Mouse (Mus musculus) layer of hippocampus, adult 9-11 months (tissue): ENCODE results near the gene Mmp14.

Source experiments
- DNase-seq: peaks from one replicate; pipeline ENCODE4 v3.0.0; 2022

The Mmp14 gene

GRCm38 (mm10) chr14:54477172-54477909, 45.9 kb downstream of the Mmp14 start:
- DNase-seq, result no peak

GRCm38 (mm10) chr14:54479451-54479920, 48.1 kb downstream of the Mmp14 start:
- no peak for DNase-seq

- DNase-seq, result no peak
Observed at GRCm38 (mm10) chr14:54480673-54481072, 49.3 kb downstream of the Mmp14 start.

GRCm38 (mm10) chr14:54481402-54481801, 50.0 kb downstream of the Mmp14 start:
- DNase-seq, result no peak

GRCm38 (mm10) chr14:54482498-54482897, 51.1 kb downstream of the Mmp14 start:
- no peak for DNase-seq

- no peak for DNase-seq
Observed at GRCm38 (mm10) chr14:54485899-54486298, 54.5 kb downstream of the Mmp14 start.

GRCm38 (mm10) chr14:54487732-54488131, 56.3 kb downstream of the Mmp14 start:
- no peak for DNase-seq

- no peak for DNase-seq
Observed at GRCm38 (mm10) chr14:54488350-54488749, 56.9 kb downstream of the Mmp14 start.

GRCm38 (mm10) chr14:54492345-54493131, 61.1 kb downstream of the Mmp14 start:
- no peak for DNase-seq

- no peak for DNase-seq
Observed at GRCm38 (mm10) chr14:54493236-54493635, 61.8 kb downstream of the Mmp14 start.

GRCm38 (mm10) chr14:54494234-54494633, 62.8 kb downstream of the Mmp14 start:
- DNase-seq, result no peak
